Mouse (Mus musculus): ENCODE measurements around the gene Stk38l. TPM values are rescaled to one million over a fixed set of nuclear protein-coding genes. Genes with fewer than 3 reads are reported as not detected.
"Not testable (repeated sequence)": the region's sequence is repeated elsewhere in the genome, so short reads cannot be mapped to it uniquely, and the experiment has no call there.

The Stk38l gene
- polyA plus RNA-seq, 1 experiment from 2014 or later = 21.1 TPM

GRCm38 (mm10) chr6:146741986-146742635 lies 17.3 kb downstream of the Stk38l start:
- Histone ChIP-seq H3K27me3 (replicated peaks; ENCODE audit: low read depth, poor library complexity, severe bottlenecking) (no peaks in the 10 kb centered on the region), H3K9me3 (no peaks in the 10 kb centered on the region), H3K27ac (replicated peaks) (no peak overlapping the region), H3K4me3 (no peak overlapping the region), H3K36me3 (replicated peaks) (no peaks in the 10 kb centered on the region), H3K4me1 (peaks cover 7% of the 10 kb centered on the region; the same call in 1 of the 2 replicates)
- WGBS = 73% methylated on average over 5 of the region's 5 CpGs
- no peak for DNase-seq (ENCODE audit: low spot score)

GRCm38 (mm10) chr6:146744266-146744665 lies 19.5 kb downstream of the Stk38l start:
- not testable (repeated sequence) for H3K9me3 ChIP-seq; H3K36me3 ChIP-seq (replicated peaks); H3K27ac ChIP-seq (replicated peaks); H3K4me1 ChIP-seq; H3K27me3 ChIP-seq (replicated peaks; ENCODE audit: low read depth, poor library complexity, severe bottlenecking); H3K4me3 ChIP-seq; DNase-seq (ENCODE audit: low spot score)
- WGBS = 94% methylated on average over 7 of the region's 7 CpGs

- H3K4me1 ChIP-seq = peaks cover 7% of the 10 kb centered on the region; the same call in 1 of the 2 replicates
- no peaks in the 10 kb centered on the region for H3K9me3 ChIP-seq
- WGBS = 83% methylated on average over 1 of the region's 1 CpGs
- no peak for DNase-seq (ENCODE audit: low spot score)
- H3K36me3 ChIP-seq (replicated peaks) = no peaks in the 10 kb centered on the region
- H3K27me3 ChIP-seq (replicated peaks; ENCODE audit: low read depth, poor library complexity, severe bottlenecking) = no peaks in the 10 kb centered on the region
- no peak overlapping the region for H3K4me3 ChIP-seq
- H3K27ac ChIP-seq (replicated peaks) = no peak overlapping the region
These were observed 20.4 kb downstream of the Stk38l start for GRCm38 (mm10) chr6:146745180-146745579.

GRCm38 (mm10) chr6:146746577-146746976 lies 21.8 kb downstream of the Stk38l start:
- WGBS = 85% methylated on average over 5 of the region's 5 CpGs
- Histone ChIP-seq H3K36me3 (replicated peaks) (no peaks in the 10 kb centered on the region), H3K4me1 (peaks cover 8% of the 10 kb centered on the region)

DNA sequence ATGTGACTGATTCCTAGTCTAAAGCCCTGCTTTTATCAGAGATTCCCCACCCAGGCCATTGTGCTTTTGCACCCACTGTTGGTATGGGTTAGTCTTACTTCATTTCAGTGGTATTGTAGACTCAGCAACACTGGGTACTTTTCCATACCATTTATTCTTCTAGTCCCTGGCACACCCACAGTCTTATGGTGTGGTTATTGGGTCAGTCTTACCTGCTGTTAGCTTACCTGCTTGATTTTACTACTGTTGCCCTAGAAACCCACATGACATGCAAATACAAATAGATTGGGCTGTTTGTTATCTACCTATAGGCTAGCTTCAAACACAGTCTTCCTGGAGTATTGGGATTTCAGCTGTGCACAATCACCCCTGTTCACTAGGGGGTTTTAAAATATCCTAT lies 22.3 kb downstream of the Stk38l start:
- Histone ChIP-seq H3K9me3 (no peaks in the 10 kb centered on the region), H3K36me3 (replicated peaks) (no peaks in the 10 kb centered on the region), H3K4me3 (no peak overlapping the region), H3K27ac (replicated peaks) (no peak overlapping the region), H3K4me1 (peaks cover 11% of the 10 kb centered on the region), H3K27me3 (replicated peaks; ENCODE audit: low read depth, poor library complexity, severe bottlenecking) (no peaks in the 10 kb centered on the region)
- DNase-seq (ENCODE audit: low spot score) = no peak

More at GRCm38 (mm10) chr6:146746577-146746976, 21.8 kb downstream of the Stk38l start:
- Histone ChIP-seq H3K4me3 (no peak overlapping the region), H3K27me3 (replicated peaks; ENCODE audit: low read depth, poor library complexity, severe bottlenecking) (no peaks in the 10 kb centered on the region), H3K9me3 (no peaks in the 10 kb centered on the region), H3K27ac (replicated peaks) (no peak overlapping the region)
- no peak for DNase-seq (ENCODE audit: low spot score)

DNA sequence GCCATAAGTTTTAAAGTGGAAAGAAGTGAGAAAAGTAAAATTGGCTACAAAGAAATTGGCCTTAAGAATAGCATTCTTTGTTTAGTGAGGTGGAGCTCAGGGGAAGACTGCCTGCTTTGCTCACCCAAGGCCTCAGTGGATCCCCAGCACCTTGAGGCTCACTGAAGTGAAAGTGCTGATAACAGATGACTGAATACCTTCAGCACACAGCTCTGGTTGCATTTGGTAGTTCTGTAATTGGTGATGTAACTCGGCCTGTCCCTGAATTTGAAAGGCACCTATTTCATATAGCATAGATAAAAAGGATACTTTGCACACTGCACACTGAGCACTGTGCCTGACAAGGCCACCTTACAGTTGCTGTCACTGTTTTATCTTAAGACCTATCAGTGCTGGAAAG lies 23.5 kb downstream of the Stk38l start:
- H3K27ac ChIP-seq (replicated peaks) = no peak overlapping the region
- no peak overlapping the region for H3K4me3 ChIP-seq
- H3K4me1 ChIP-seq = peaks cover 9% of the 10 kb centered on the region
- H3K9me3 ChIP-seq = no peaks in the 10 kb centered on the region
- no peaks in the 10 kb centered on the region for H3K27me3 ChIP-seq (replicated peaks; ENCODE audit: low read depth, poor library complexity, severe bottlenecking)
- 89% methylated on average over 1 of the region's 1 CpGs for WGBS
- H3K36me3 ChIP-seq (replicated peaks) = no peaks in the 10 kb centered on the region
- no peak for DNase-seq (ENCODE audit: low spot score)

DNA sequence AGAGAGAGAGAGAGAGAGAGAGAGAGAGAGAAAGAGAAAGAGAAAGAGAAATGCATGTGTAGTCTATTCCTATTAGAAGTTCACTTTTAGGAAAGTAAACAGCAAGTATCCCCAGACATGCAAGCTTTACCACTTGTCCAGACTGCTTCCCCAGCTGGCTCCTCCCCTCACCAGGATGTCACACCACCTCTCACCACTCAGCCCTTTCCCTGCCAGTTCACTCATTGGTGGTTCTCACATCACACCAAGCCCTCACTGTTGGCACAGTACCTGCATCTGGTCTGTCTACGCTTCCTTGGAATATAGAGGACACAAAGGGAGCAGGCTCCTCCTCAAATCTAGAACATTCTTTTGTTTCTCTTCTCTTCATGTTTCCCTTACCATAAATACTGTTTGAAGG lies 26.9 kb downstream of the Stk38l start:
- 73% methylated on average over 1 of the region's 1 CpGs for WGBS
- H3K4me1 ChIP-seq = peaks cover 25% of the 10 kb centered on the region

GRCm38 (mm10) chr6:146752178-146752577 lies 27.4 kb downstream of the Stk38l start:
- WGBS = 88% methylated on average over 2 of the region's 2 CpGs
- Histone ChIP-seq H3K4me1 (peaks cover 30% of the 10 kb centered on the region), H3K9me3 (no peaks in the 10 kb centered on the region), H3K4me3 (no peak overlapping the region), H3K27me3 (replicated peaks; ENCODE audit: low read depth, poor library complexity, severe bottlenecking) (no peaks in the 10 kb centered on the region), H3K36me3 (replicated peaks) (no peaks in the 10 kb centered on the region), H3K27ac (replicated peaks) (no peak overlapping the region)
- DNase-seq (ENCODE audit: low spot score) = no peak

More for the DNA sequence above, 26.9 kb downstream of the Stk38l start:
- Histone ChIP-seq H3K36me3 (replicated peaks) (no peaks in the 10 kb centered on the region), H3K4me3 (no peak overlapping the region), H3K27me3 (replicated peaks; ENCODE audit: low read depth, poor library complexity, severe bottlenecking) (no peaks in the 10 kb centered on the region), H3K27ac (replicated peaks) (no peak overlapping the region; the same call in 1 of the 2 replicates), H3K9me3 (no peaks in the 10 kb centered on the region)
- no peak for DNase-seq (ENCODE audit: low spot score)

DNA sequence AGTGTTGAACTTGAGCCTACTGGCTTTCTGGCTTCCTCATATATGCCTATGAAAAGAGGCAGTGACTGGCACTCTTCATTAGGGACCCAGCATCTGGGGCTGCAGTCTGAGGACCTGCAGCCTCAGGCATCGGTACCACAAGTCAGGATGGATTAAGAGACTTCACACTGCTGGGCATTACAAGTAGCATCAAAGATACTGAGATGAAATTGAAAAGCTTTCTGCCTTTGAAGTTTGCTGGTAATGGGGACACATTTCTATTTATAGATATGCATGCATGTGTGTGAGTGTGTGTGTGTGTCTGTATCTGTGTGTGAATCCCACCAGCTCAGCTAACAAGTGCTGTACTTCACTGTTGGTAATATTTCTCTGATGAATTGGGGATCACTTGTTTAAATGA lies 27.8 kb downstream of the Stk38l start:
- Histone ChIP-seq H3K4me3 (no peak overlapping the region), H3K27me3 (replicated peaks; ENCODE audit: low read depth, poor library complexity, severe bottlenecking) (no peaks in the 10 kb centered on the region), H3K9me3 (no peaks in the 10 kb centered on the region), H3K4me1 (peaks cover 34% of the 10 kb centered on the region), H3K36me3 (replicated peaks) (no peaks in the 10 kb centered on the region), H3K27ac (replicated peaks) (no peak overlapping the region)
- no peak for DNase-seq (ENCODE audit: low spot score)
- WGBS = 76% methylated on average over 1 of the region's 1 CpGs

DNA sequence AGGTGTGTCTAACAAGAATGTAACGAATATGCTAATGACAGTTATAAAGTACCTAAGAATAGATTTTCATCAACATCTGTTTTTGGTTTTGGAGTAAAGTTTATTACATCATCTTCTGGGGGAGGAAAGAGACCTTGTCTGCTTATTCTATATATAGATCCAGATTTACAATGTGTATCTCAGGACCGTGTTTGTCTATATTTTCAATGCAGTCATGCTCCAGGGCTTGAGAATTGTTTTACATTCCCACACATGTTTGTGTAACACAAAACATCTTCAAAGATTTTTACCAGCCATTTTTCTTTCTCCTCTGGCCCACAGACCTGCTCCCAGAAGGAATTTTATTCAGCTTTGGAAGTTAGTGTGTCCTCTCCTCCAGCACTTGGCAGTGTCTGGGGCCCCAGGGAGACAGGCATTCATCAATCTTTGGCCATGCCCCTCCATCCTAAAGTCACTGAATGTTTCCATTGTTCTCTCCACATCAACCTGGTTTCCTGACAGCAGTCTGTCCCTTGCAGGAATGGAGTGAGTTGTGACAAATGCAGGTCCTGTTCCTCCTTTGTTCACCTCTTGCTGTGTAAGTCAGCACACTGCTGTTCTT lies 28.9 kb downstream of the Stk38l start:
- 70% methylated on average over 2 of the region's 2 CpGs for WGBS
- H3K27me3 ChIP-seq (replicated peaks; ENCODE audit: low read depth, poor library complexity, severe bottlenecking) = no peaks in the 10 kb centered on the region
- H3K4me1 ChIP-seq = peaks cover 34% of the 10 kb centered on the region
- no peak overlapping the region for H3K4me3 ChIP-seq
- no peaks in the 10 kb centered on the region for H3K9me3 ChIP-seq
- no peak for DNase-seq (ENCODE audit: low spot score)
- 0 out of 2 replicates have a peak overlapping the region, but pooled peaks have one; percentile 15 for H3K27ac ChIP-seq (replicated peaks)
- H3K36me3 ChIP-seq (replicated peaks) = no peaks in the 10 kb centered on the region

DNA sequence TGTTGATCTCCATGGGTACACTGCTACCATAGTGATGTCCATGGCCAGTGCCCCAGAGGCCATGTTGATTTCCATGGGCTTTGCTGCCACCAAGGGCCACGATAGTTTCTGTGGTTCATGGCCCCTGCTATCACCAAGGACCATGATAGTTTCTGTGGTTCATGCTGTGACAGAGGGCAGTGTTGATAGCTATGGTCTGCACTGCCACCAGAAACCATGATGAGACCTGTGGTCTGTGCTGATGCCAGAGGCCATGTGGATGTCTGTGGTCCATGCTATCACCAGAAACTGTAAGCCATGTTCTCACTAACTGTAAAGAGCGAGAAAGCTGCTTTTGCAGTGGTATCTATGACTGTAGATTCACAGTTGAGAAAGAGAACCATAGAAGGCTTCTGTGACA lies 30.3 kb downstream of the Stk38l start:
- Histone ChIP-seq H3K9me3 (no peaks in the 10 kb centered on the region), H3K36me3 (replicated peaks) (peaks cover 2% of the 10 kb centered on the region; the same call in 1 of the 2 replicates), H3K27ac (replicated peaks) (no peak overlapping the region), H3K4me3 (no peak overlapping the region), H3K4me1 (peaks cover 34% of the 10 kb centered on the region), H3K27me3 (replicated peaks; ENCODE audit: low read depth, poor library complexity, severe bottlenecking) (no peaks in the 10 kb centered on the region)
- 90% methylated on average over 2 of the region's 2 CpGs for WGBS
- DNase-seq (ENCODE audit: low spot score) = no peak

GRCm38 (mm10) chr6:146755679-146756078 lies 30.9 kb downstream of the Stk38l start:
- H3K36me3 ChIP-seq (replicated peaks) = peaks cover 6% of the 10 kb centered on the region; the same call in 1 of the 2 replicates
- H3K4me1 ChIP-seq = peaks cover 34% of the 10 kb centered on the region
- no peak overlapping the region for H3K27ac ChIP-seq (replicated peaks)
- no peaks in the 10 kb centered on the region for H3K27me3 ChIP-seq (replicated peaks; ENCODE audit: low read depth, poor library complexity, severe bottlenecking)
- 90% methylated on average over 4 of the region's 4 CpGs for WGBS
- DNase-seq (ENCODE audit: low spot score) = no peak
- H3K9me3 ChIP-seq = no peaks in the 10 kb centered on the region
- no peak overlapping the region for H3K4me3 ChIP-seq

DNA sequence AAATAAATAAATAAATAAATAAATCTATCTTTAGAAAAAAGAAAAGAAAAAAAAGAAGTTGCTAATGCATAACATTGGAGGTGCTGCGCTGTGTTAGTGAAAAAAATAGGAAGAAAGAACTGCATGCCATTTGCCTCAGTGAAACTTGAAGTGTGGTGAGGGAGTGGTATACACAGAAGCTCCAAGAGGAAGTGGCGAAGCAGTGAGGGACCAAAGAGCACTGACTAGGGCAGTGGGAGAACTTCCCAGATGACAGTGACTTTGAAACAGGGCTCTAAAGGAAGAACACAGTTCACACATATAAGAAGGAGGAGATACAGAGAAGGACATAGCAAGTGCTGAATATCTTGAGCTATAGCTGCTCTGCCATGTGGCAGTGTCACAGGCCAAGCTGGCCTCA lies 34.2 kb downstream of the Stk38l start:
- Histone ChIP-seq H3K27ac (replicated peaks) (no peak overlapping the region), H3K9me3 (no peaks in the 10 kb centered on the region), H3K4me1 (peaks cover 18% of the 10 kb centered on the region), H3K36me3 (replicated peaks) (peaks cover 6% of the 10 kb centered on the region; the same call in 1 of the 2 replicates), H3K4me3 (no peak overlapping the region), H3K27me3 (replicated peaks; ENCODE audit: low read depth, poor library complexity, severe bottlenecking) (no peaks in the 10 kb centered on the region)
- 92% methylated on average over 2 of the region's 2 CpGs for WGBS
- no peak for DNase-seq (ENCODE audit: low spot score)
